Mouse (Mus musculus) kidney, adult 18-20 months (tissue): ENCODE results near the gene Pxylp1.

Experiments
- DNase-seq: peaks from one replicate; pipeline ENCODE4 v3.0.0; 2021

Gene Pxylp1

DNA sequence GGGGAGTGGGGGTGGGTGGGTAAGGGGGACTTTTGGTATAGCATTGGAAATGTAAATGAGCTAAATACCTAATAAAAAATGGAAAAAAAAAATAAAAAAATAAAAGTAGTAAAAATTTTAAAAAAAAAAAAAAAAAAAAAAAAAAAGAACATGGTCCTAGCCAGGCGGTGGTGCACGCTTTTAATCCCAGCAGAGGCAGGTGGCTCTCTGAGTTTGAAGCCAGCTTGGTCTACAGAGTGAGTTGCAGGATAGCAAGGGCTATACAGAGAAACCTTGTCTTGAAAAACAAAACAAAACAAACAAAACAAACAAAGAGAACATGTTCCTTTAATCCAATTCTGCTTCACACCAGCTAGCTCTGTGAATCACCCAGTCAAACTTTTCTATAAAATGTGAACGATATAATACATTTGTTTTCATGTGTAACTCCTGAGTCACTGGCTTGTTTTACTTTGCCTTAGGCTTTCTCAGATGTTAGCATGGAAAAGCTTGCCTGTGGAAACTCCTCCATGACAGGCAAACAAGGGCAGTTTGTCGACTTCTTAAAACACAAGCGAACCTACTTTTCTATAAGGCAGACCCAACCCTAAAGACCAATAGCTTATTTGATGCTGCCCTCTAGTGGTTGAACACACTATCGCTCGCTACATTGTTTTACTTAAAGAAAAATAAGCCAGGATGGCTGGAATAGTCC, 74.2 kb downstream of the Pxylp1 start:
- DNase-seq, result peak; percentile 49

DNA sequence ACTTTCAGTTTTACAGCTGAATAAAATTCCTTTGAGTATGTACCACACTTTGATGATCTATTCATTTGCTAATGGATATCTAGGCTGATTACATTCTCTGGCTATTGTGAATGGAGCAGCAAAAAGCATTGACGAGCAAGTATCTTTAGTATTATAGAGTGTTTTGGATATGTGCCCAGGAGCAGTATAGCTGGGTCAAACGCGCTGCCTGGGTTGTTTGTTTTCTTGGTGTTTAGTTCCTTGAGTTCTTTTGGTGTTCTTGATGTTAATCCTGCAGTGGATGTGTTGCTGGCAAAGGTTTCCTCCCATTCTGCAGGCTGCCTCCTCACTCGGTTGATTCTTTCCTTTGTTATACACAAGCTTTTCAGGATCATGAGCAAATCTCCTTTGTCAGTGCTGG, 80.5 kb downstream of the Pxylp1 start:
- DNase-seq, result no peak

DNA sequence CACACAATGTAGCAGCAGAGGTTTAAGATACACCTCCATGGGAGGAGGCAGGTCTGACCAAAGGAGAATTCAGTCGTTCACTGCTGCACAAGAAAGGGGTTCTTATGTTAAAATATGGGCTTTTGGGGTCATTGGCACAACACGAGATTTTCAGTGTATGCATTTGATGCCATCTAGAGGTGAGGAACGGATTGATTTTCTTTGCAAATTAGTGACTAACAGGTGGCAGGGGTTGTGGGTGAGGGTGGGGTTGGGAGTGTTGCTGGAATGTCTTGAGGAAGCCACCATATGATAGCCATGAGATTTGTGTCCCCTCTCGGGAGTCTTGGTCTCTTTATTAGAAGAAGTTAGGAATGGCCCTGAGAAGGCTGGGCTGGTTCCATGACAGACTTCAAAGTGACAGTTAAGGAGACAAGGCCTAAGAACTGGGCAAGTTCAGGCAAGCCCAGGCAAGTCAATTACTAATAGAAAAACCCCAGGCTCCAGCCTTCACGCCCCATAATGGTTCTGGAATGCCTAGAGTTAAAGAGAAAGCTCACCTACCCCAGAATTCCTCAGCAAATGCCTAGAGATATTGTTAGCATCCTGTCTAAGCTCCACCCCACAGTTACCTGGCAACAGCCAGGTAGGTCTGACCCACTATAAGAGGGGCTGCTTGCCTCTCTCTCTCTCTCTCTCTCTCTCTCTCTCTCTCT, 92.2 kb downstream of the Pxylp1 start:
- DNase-seq, result no peak

DNA sequence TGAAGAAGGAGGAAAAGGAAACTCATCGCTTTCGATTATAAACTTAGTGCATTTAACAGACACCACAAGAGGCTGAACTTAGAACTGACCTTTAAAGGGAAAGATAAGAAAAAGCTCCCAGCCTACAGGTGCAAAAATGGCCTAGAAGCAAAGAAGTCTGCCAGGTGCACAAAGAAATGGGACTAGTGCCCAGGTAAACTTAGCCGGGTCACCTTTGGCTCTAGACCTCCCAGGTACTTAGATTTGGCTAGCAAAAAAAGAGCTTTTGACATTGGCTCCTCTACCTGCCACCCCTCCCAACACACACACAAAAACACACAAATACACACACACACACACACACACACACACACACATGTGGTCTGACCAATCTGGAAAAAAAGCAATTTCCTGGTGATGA, 95.2 kb downstream of the Pxylp1 start:
- DNase-seq, result no peak

DNA sequence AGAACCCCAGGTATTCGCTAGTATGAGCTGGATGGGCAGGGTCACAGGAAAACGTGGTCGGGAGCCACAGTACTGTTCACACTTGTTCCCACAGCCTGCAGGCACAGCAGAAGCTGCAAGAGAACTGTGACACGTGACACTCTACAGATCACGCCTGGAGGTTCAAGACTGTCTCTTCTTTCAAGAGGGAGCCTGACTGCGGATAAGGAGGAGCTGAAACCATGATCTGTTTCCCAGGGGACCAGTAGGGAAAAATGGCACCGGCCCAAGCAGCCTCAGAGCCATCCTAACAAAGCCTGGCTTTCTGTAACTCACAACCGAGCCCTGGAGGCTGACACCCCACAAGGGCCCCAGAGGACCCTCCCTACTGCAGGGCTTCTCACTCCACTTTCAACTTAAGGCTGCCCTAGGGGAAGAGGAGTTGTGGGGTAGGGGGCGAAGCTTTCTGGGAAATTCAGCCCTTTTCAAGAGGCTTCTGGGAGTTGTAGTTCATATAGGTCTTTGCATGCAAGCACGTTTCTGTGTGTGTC, 97.0 kb downstream of the Pxylp1 start:
- peak; percentile 31 for DNase-seq

DNA sequence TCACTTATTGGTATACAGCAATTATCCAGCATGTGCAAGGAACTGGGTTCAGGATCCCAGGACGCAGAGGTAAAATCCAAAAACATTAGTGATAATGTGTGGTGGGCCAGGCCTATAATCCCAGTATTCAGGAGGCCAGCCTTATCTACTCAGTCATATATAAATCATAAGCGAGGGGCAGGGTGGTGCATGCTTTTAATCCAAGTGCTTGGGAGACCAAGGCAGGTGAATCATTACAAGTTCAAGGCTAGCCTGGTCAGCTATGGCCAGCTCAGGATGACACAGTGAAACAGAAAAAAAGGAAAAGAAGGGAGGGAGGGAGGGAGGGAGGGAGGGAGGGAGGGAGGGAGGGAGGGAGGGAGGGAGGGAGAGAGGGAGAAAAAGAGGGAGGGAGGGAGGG, 97.9 kb downstream of the Pxylp1 start:
- no peak for DNase-seq

DNA sequence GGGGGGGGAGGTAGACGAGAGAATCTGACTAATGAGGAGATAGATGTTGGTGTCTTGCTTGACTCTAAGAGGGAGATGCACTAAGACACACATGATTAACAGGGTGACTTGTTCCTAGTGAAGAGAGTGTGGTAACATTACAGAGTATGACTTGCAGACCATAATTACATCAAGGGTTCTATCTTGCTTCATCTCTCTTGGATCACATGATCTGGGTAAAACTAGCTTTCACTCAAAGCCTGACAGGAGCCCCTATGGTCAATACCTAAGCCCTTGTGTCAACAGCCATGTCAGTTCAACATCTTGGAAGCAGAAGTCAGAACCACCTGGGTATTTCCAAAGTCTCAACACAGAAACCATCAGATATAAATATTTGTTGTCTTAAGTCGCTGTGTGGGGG, 99.9 kb downstream of the Pxylp1 start:
- no peak for DNase-seq

GRCm38 (mm10) chr9:96790389-96791007, 102.0 kb downstream of the Pxylp1 start:
- no peak for DNase-seq

DNA sequence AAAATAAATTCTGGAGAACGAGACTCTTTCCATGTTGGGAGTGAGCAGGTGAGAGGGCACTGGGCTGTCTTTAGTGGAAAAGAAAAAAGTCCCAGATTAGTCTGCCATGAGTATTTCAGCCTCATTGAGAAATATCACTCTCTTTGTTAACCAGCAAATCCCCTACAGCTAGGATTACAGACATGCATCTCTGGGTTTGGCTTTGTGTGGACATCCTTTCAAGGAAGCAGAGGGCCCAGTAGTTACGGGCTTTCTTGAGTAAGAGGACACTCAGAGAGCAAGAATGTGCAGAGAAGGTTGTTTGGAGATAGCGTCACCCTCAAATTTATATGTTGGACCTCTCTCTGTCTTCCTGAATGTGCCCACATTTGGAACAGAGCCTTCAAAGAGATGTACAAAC, 102.6 kb downstream of the Pxylp1 start:
- no peak for DNase-seq

- DNase-seq, result peak; percentile 39
These were observed 104.7 kb downstream of the Pxylp1 start for GRCm38 (mm10) chr9:96787797-96788196.

DNA sequence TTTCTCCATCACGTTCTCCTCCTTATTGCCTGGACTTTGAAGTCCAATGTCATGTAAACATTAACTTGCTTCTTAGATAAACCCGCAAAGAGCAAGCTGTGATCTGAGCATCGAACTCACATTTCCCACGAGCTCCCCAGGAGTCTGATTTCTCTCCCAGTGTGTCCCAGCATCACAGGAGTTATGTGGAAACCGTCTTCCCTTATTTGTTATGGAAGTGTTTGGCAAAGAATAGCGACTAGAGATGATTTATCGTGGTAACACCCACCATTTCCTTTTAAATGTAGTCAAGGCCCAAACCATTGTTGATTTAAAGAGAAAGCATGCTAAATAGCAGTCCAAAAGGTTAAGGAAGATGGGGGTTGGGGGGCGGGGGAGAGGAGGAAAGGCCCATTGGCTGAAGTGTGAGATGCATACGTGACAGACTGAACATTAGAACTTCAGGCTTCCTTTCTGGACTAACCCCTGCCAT, 106.6 kb downstream of the Pxylp1 start:
- peak; percentile 34 for DNase-seq

DNA sequence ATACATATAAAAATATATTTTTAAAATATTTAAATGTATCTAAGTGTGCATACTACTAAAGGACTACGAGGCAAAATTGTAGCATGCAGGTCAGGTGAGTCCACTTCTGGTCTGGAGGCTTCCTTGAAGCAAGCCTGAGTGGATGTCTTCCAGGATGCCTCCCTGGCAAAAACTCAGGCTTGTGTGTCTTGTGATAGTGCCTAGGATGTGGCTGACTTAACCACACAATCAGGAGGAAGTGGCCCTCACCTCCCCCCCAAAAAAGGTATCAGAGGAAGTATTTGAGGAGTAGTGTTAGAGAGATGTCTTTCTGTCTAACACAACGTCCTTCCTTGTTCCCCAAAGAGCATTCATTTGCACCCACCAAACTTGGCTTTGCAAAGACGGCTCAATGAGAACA, 107.3 kb downstream of the Pxylp1 start:
- DNase-seq, result no peak

DNA sequence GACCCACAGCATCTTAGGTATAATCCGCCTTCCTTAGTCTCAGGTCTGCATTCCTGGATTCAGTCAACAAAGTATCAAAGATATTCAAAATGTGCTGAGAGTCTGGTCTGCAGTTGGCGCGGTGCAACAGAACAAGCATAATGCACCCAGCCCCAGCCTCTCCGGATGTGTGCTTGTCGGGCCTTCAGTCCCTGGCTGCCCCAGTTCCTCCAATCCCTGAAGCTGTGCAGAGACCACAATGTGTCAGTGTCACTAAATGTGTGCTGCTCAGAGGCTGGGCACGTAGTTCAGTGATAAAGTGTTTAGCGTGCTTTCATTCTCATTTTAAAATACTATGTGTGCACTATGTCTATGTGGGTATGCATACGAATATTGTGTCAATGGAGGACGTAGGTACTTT, 108.8 kb downstream of the Pxylp1 start:
- no peak for DNase-seq

GRCm38 (mm10) chr9:96783258-96783657, 109.2 kb downstream of the Pxylp1 start:
- no peak for DNase-seq

DNA sequence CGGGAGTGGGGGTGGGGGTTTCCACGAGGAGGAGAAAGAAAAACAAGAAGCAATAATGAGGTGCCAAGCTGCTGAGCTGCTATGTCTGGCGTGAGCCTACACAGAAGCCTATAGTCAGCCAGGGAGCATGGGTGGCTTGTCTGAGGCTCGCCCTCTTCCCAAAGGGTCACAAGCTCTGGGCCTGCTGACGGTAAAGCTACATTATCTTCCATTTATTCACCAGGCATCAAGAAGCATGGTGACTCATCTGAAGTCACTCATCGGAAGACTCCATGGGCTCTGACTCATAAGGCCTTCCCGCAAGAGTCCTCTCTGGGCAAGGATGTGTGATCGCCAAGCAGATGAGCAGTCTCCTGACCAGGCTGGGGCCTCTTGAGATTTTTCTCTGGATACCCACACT, 110.4 kb downstream of the Pxylp1 start:
- no peak for DNase-seq
